Mouse (Mus musculus): ENCODE results near the gene Grk2. TPM values are rescaled to one million over a fixed set of nuclear protein-coding genes. Genes with fewer than 3 reads are reported as not detected.

Grk2 gene
- total and polyA plus RNA-seq, 3 experiments: 118 to 203 (median 193) TPM

GRCm38 (mm10) chr19:4300271-4300704 is 5.7 kb downstream of the Grk2 start:
- H3K9ac ChIP-seq (ENCODE audit: insufficient read depth, low read depth): peak overlapping the region; percentile 79; the same call in 1 of the 2 replicates
- no peaks in the 10 kb centered on the region for H3K9me3 ChIP-seq (replicated peaks; ENCODE audit: low read length)
- H3K4me3 ChIP-seq (replicated peaks in 1 of 3; ENCODE audit: low read depth in 2 of 3, low read length in 2 of 3, poor library complexity in 1 of 3): peak overlapping the region; percentile 2 to 89 (median 27)
- dilution Hi-C loops (cut with MboI; ENCODE audit: extremely low pct_ligation_motif_present, extremely low pct_unique_long_range_greater_than_20kb, low sequenced_read_pairs): no loop called here
- peaks cover 91% of the 10 kb centered on the region for H3K79me2 ChIP-seq (replicated peaks; ENCODE audit: control insufficient read depth, extremely low read depth, insufficient read depth, poor library complexity, severe bottlenecking)
- TF ChIP-seq POLR2AphosphoS2 (IDR thresholded peaks at IDR 0.05; ENCODE audit: low read depth, low read length) (no peak), UBTF (IDR thresholded peaks at IDR 0.05; ENCODE audit: low read depth, low read length) (peak; percentile 85; the same call in 1 of the 2 replicates), HCFC1 (IDR thresholded peaks at IDR 0.05; ENCODE audit: low read depth, low read length) (0 out of 2 replicates have a peak, but pooled peaks have one; percentile 28), BHLHE40 (IDR thresholded peaks at IDR 0.05; ENCODE audit: low read depth, low read length) (peak; percentile 95), MAX (IDR thresholded peaks at IDR 0.05; ENCODE audit: low read length) (peak; percentile 94), ELF1 (IDR thresholded peaks at IDR 0.05; ENCODE audit: low read depth, low read length) (peak; percentile 49), NELFE (IDR thresholded peaks at IDR 0.05; ENCODE audit: low read depth, low read length) (no peak), USF2 (conservative IDR thresholded peaks at IDR 0.05; ENCODE audit: low read depth, low read length) (0 out of 2 replicates have a peak, but pooled peaks have one; percentile 19), CHD1 (IDR thresholded peaks at IDR 0.05; ENCODE audit: low read depth, low read length) (no peak; the same call in 1 of the 2 replicates), ETS1 (conservative IDR thresholded peaks at IDR 0.05; ENCODE audit: low read depth, low read length) (peak; percentile 89), MAZ (IDR thresholded peaks at IDR 0.05; ENCODE audit: low read depth, low read length) (peak; percentile 54), POLR2A (IDR thresholded peaks at IDR 0.05; ENCODE audit: low read depth, low read length) (peak; percentile 64), TCF12 (IDR thresholded peaks at IDR 0.05; ENCODE audit: low read depth, low read length) (peak; percentile 54; the same call in 1 of the 2 replicates), TBP (conservative IDR thresholded peaks at IDR 0.05; ENCODE audit: low read depth, low read length) (peak; percentile 80; the same call in 1 of the 2 replicates), RAD21 (IDR thresholded peaks at IDR 0.05; ENCODE audit: low read depth, low read length) (no peak), MXI1 (IDR thresholded peaks at IDR 0.05; ENCODE audit: low read depth, low read length) (peak; percentile 99), CTCF (conservative IDR thresholded peaks at IDR 0.05 in 1 of 2, IDR thresholded peaks at IDR 0.05 in 1 of 2; ENCODE audit: low read depth in 2 of 2, low read length in 2 of 2) (no peak), MYC (IDR thresholded peaks at IDR 0.05; ENCODE audit: low read depth, low read length) (peak; percentile 96), ZMIZ1 (IDR thresholded peaks at IDR 0.05; ENCODE audit: low read depth, low read length) (peak; percentile 68; the same call in 1 of the 2 replicates), E2F4 (IDR thresholded peaks at IDR 0.05; ENCODE audit: insufficient replicate concordance, low read depth, low read length) (no peak), SIN3A (IDR thresholded peaks at IDR 0.05; ENCODE audit: low read length) (peak; percentile 84), JUN (IDR thresholded peaks at IDR 0.05; ENCODE audit: insufficient read depth, low read depth, low read length) (no peak), EP300 (IDR thresholded peaks at IDR 0.05; ENCODE audit: low read length) (no peak), CHD2 (IDR thresholded peaks at IDR 0.05; ENCODE audit: low read length) (no peak), JUND (conservative IDR thresholded peaks at IDR 0.05; ENCODE audit: low read depth, low read length) (no peak), KAT2A (IDR thresholded peaks at IDR 0.05; ENCODE audit: insufficient replicate concordance, low read length) (no peak), NRF1 (IDR thresholded peaks at IDR 0.05; ENCODE audit: low read depth, low read length) (no peak)
- peak overlapping the region; percentile 92 for H3K4me2 ChIP-seq (ENCODE audit: insufficient read depth, low read depth, poor library complexity, severe bottlenecking)
- H3K36me3 ChIP-seq (replicated peaks in 1 of 2; ENCODE audit: control insufficient read depth in 1 of 2, insufficient read depth in 1 of 2, low read length in 1 of 2): peaks cover 29 to 58% of the 10 kb centered on the region in 2 experiments
- H3K4me1 ChIP-seq (ENCODE audit: control insufficient read depth in 1 of 2, insufficient read depth in 2 of 2): peaks cover 43 to 82% of the 10 kb centered on the region in 2 experiments
- in situ Hi-C loops (cut with MboI; ENCODE audit: low pct_ligation_motif_present, low pct_unique_long_range_greater_than_20kb, low sequenced_read_pairs): no loop called here
- H3K27me3 ChIP-seq (replicated peaks): no peaks in the 10 kb centered on the region
- peak; percentile 94 for DNase-seq (ENCODE audit: extremely low read depth)
- peak overlapping the region; percentile 97 for H3K27ac ChIP-seq (ENCODE audit: insufficient read depth, low read depth)

All from CH12.LX (cell line).